Mouse (Mus musculus) layer of hippocampus, postnatal 36 days (tissue): ENCODE data around the gene Pla2g4e. TPM values are rescaled to one million over a fixed set of nuclear protein-coding genes. Genes with fewer than 3 reads are reported as not detected.

Experiments
- DNase-seq, 2 experiments: peaks; one replicate each; pipeline ENCODE4 v3.0.0; 2022
- total RNA-seq, 2 experiments: library from RNA; stranded (reverse); gene quantifications; 2 replicates each; pipeline ENCODE4 v1.2.3; 2021

Pla2g4e gene
- total RNA-seq, 2 experiments from 2014 or later: 10.2 to 10.3 TPM

DNA sequence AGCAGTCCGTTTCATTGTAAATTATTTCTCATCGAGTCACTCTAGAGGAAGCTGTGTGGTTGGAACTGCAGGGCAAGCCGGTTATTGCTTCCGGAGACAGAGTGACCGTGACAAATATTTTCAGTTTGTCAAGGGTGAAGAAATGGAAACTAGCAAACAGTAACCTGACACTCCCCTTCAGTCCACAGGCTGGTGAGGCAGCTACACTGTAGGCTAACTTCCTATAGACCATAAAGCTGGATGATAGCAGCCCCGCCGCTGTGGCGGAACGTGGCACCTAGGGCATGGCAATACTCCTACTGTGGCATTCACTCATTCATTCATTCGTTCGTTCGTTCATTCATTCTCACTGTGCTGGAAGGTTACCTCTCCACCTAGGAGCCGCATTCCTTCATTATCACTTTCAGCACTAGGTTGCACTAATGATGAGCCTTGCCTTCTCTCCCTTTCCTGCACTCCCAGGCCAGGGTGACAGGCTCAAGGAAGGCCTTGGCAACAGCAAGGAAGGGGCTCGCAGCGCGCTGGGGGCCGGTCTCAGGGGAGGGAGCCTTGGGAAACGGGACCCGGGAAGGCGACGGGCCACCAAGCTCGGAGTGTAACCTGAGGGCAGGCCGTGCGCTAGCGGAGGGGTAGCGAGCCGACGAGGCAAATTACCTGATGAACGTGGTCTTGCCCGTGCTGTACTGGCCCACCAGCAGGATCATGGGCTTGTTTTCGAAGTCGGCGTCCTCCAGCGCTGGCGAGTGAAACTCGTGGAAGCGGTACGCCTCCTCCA lies 91.4 kb downstream of the Pla2g4e start:
- DNase-seq: no peak

DNA sequence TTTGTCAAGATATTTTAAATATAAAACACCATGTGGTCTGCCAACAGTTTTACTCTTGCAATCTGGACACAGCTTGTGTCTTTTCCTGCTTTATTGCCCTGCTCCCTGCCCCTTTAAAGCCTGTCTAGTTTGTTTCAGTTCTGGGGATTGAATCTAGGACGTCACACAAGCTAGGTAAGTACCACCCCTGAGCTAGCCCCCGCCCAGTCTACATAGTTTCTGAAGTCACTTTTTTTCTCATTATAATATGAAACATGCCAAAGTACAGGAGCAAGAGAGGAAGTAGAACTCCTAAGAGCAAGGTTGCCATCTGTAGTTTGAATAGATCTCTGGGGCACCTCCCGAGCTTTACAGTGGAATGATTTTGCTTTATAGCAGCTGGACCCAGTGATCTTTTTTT lies 94.6 kb downstream of the Pla2g4e start:
- DNase-seq: no peak

DNA sequence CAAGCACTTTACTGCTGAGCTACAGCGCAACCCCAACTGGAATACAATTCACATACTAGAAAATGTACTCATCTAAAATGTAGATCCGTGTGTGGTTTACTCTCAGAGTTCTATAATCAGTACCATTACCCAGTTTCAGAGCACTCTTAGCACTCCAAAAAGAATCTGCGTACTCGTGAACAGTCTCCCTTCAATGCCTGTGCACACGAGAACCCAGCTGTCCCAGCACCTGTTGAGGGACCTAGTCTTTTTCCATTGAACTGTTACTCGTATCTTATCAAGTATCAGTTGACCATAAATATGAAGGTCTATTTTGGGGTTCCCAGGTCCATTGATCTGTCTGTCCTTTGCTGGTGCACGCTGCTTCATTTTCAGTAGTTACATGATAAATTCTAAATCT lies 95.5 kb downstream of the Pla2g4e start:
- DNase-seq: no peak

DNA sequence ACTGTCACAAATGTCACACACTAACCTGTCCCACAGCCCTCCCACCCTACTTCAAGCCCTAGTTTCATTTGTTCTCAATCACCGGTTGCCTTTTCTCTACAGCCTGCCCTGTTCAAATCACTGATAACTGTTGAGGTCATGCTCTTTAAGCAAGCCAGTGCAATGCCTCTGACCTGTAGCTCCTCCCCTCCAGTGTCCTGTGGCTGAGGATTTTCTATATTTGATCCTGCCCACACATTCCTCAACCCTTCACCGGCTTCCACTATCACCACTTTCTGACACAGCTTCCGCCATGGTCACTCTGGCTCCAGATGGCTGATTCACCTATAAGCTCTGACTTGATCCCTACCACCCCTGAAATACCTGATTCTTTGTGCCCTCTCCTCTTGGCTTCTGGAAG lies 97.1 kb downstream of the Pla2g4e start:
- DNase-seq: no peak

DNA sequence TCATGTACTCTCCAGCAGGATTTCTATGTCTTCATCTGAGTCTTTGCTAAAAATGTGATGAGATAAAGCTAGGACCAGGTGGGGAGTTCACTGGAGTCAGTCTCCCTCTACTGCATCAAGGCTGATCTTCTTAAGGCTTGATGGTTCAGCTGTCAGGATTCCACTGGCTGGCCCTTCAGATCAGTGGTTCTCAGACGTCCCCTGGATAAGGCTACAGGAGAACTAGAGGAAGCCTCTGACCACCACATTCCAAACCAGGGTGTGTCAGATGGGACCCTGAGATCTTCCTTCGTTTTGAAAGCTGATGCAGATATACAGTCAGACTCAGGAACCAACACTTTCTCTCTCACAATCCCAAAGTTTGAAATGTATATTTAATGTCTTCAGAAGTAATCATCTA lies 97.8 kb downstream of the Pla2g4e start:
- DNase-seq: no peak

DNA sequence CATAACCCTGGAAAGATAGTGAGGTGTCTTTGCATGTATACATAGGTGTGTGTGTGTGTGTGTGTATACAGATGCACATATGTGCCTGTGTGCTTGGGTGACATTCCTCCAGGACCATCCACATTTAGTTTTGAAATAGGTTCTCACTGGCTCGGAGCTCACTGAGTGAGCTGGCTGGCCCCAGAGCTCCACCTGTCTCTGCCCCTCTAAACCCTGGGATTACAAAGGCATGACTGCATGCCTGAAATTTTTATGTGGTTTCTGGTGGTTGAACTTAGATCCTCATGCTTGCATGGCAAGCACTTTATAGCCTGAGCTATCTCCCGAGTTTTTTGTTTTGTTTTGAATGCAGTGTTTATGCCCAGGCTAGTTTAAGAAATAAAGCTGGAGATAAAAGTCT lies 98.6 kb downstream of the Pla2g4e start:
- DNase-seq: no peak

DNA sequence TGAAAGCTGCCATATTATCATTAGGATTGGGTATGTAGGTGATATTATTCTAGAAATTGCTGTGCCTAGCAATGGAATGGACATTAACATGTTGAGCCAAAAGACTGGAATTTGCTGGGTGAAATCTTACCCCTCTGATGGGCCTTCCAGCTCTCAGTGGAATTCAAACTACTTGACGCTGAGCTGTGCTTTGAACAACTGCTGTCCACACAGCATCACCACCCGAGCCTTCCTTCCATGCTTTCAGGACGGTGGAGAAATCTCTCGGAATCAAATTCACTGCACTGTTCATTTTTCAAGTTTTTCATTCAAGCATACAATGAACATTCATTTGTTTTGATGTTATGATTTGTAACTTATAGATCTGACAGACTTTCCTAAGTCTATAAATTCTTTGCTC lies 100.7 kb downstream of the Pla2g4e start:
- no peak for DNase-seq

DNA sequence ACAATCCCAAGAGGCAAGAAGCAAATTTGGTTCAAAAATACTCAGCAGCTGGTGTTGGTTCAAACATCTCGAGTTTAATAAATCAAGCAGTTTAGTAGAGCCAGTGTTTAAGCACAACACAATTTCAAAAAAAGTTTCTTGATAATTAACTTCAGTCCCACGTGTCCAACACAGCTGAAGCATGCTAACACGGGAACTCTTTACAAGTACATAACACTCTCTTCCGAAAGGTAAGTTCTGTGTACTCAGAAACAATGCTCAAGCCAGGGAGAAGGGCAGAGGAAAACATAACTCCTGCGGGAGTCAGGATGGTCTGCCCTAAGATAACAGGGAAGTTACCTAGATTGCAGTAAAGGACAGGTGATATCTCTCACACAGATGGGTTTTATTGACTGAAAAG lies 102.8 kb downstream of the Pla2g4e start:
- DNase-seq: no peak

DNA sequence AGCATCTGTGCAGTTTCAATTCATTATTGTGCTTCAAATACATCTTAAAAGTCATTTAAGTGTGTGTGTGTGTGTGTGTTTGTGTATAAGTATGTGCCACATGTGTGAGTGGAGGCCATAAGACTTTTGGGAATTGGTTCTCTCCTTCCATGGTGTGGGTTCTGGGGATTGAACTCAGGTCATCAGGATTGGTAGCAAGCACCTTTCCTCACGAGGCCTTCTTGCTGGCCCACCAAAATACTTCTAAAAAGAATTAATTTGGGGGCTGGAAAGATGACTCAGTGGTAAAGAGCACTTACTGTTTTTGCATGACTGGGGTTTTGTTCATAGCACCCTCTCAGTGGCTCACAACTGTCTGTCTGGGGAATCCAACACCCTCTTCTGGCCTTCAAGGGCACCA lies 103.5 kb downstream of the Pla2g4e start:
- no peak for DNase-seq

DNA sequence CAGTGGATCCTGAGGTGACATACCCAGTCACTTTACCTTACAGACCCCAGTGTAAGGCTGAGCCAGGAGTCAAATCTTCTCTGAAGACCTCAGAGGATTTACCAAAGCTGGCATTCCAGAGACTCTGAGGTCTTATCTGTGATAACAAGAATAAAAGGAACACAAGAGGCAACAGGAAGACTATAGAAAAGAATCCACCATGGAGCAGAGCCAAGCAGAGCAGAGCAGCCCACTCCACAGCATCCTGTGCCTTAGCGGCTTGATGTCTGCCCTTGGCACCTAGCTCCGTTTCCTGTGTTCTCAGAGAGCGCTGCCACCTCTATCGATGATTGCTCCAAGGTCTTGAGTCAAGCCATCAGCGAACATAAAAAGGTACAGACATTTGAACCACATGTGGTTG lies 104.8 kb downstream of the Pla2g4e start:
- no peak for DNase-seq

DNA sequence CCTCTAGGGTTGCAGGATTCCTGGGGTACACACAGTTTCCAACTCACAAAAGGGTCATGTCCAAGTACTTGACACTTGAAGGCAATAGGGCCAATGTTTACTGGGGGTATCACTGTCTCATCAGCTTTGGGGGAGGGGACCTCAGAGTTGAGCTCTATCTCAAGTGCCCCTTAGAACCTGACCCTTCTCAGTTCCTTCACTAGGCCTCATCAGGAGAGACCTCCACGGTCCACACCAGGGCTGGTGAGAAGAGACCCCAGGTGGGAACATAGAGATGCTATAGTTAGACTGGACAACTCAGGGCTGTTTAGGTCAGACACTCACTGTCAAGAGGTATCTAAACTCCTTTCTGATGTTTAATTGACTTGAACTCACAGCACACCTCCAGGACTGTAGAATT lies 106.0 kb downstream of the Pla2g4e start:
- DNase-seq: no peak

DNA sequence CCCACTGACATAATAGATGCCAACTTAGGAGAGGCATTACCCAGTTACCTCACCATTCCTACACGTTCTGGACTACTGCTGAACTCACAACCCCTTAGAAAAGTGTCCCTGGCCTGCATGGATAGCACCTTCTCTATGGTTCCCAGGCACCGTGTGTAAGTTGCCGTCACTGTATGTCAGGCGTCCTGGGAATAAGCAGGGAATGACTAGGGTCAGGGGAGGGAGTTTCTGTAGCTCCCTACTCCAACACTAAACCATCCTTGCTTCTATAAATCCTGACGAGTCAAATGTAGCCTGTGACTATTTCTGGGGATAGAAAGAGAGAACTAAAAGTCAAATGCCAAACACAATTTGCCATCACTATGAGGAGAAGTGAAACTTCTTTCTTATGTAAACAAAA lies 107.9 kb downstream of the Pla2g4e start:
- DNase-seq: no peak

DNA sequence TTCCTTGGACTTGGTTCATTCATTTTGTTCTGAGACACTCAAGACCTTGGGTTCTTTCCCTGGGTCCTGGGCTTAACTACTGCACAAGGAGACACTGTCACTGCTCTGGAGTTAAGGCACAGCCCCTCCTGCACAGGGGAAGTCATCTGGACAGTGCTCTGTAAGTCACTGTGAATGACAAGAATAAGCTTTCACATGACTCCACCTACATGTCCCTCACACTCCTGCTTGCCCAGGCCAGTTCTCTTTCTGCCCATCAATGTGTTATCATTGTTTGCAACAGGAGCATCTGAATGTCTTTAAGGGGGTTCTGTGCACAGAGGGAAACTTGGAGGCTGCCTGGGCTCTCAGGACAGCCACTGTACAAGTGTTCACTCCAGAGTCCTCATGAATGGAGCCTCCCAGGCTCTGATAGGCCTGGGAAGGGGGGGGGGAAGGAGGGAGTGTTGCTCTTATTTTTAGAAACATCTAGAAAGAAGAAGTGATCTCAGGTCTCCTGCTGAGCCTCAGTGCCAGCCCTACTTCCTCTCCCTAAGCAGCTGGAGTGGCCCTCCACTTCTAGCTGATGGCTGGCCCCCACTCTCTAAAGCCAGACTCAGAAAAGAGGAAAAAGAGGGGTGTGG lies 110.6 kb downstream of the Pla2g4e start:
- no peak for DNase-seq

DNA sequence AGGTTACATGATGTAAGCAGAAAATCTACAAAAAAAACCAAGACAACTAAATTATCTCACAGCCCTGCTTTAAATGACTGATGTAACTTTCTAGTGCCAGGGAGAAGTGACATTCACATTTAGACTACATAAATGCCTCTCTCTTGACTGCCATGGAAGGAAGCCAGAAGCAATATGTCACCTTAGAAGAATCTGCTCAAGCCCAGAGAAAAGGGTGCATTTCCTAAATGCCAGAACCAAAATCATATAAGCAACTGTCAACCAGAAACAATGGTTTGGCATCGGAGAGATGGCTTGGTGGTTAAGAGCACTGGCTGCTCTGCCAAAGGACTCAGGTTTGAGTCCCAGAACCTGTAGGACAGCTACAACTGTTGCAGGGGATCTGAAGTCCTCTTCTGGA lies 113.3 kb downstream of the Pla2g4e start:
- no peak for DNase-seq

DNA sequence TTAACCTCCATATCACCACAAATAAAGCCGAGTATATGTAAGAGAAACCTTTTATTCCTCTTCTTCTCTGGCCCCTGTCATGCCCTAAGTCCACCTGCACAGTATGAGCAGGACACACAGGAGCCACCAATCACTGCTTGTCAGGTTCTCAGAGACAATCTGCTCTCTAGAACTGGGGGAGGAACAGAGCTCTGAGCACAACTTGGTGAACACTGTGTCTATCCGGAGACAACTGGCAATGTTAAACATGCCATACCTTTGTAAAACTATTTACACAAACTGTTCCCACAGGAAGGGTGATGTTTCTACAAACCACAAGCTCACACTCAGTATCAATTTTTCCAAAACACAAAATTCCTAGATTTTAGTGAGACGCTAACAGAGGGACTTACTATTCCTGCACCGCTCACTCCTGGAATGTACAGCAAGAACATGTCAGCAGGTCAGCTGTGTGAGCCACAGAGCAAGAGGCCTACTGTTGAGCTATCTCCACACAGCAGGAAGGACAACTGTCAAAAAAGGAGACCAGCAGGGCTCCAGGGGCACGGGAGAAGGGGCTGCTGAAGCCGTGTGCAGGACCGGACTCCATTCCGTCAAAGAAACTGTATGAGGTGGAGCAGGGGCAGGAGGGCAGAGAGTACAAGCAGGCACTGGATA lies 115.8 kb downstream of the Pla2g4e start:
- no peak for DNase-seq

DNA sequence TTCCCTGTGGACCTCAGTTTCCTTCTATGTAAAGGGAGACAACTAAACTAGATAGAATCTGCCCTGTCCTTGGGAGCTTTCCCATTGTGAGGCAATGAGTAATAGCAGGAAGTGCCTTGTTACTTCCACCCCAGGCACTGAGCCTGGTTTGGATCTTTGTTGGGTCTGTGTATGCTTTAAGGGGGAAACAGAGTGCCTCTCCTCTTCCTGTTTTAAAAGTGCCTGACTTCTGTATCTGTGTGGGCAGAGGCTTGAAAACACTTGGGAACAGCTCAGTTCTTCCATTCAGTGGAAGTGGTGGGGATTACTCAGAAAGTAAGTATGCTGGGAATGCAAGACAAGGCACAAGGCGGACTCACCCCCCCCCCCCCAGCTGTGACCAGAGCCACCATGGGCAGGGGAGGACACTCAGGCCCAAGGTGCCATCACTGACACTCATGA lies 116.5 kb downstream of the Pla2g4e start:
- no peak for DNase-seq

DNA sequence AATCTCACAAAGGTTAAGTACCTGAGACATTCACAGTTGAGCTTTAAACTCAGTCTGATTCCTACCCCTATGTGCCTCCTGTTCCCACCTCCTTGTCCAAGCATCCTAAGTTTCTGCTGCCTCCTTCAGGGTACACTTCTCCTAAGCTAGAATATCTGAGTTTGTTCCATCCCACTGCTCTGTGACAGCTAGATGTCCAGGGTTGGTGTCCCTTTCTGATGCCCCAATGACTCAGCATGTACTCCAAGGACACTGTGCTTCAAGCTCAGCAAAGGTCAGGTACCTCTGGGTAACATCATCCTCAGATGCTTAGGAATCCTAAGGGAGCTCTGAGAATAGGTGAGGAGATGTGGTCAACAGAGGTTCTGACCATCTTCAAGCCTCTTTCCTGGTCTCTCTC lies 117.1 kb downstream of the Pla2g4e start:
- no peak for DNase-seq

DNA sequence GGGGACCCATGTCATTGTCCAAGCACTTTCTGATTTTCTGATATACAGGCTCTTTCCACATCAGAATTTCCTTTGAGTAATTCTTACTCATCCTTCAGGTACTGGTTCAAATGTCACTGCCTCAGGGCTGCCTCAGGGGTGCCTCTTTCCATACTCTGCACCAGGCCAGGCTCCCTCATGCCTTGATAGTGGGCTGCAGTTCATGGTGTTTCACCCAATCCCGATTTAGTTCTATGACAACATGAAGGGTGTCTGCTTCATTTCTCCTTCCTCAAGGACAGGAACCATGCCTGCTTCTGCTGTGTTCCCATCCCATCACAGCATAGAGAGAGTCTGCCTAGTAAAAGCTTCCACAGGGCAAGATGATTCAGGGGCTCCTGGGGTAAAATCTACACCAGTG lies 118.2 kb downstream of the Pla2g4e start:
- no peak for DNase-seq

DNA sequence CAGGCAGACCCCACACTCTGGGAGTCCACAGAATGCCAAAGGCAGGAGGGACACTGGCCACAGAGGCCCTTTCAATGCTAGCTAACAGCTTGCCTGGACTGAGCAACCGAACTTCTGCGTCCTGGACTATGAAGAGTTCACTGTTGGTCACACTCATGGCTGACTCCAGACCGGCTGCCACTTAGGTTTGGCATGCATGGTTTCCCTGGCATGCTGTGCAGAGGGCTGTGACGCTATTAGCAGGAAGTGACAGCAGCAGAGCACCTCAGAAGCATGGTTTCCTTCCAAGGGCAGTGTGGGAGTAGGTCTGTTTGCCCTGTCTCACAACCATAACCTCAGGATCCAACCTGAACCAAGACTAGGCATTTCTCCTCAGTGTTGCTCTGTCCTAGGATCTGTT lies 118.7 kb downstream of the Pla2g4e start:
- DNase-seq: no peak

DNA sequence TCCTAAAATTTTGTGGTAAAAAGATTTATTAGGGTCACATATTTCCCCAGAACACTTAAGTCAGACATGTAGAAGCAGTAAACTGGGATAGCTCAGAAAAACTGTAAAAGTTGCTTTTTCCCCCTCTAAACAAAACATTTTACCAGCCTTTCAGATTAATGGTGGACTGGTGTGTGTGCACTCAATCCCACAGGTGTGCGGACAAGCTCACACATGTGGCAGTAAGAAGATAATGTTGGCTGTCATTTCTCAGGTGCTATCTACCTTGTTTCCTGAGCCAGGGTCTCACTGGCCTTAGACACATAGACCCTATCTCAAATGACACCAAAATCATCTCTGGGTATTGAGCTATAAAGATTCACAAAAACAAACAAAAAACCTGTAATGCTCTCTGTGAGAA lies 119.7 kb downstream of the Pla2g4e start:
- DNase-seq: no peak

DNA sequence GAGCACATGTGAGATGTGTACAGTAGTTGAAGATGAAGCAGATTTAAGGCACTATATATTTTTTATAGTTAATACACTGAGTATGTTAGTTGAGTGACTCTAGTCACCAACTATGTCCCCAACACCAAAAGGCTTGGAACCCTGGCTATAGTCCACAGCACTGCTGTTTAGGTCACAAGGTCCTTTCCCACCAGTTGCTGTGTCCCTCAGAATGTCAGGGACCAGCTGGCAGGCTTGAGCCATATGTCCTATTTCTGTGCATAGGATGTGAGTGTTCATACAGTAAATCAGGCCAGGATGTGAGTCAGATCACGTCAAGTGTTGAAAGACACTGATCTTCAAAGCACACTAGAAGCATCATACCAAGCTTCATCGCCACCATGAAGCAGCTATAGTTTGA lies 120.2 kb downstream of the Pla2g4e start:
- DNase-seq: no peak

DNA sequence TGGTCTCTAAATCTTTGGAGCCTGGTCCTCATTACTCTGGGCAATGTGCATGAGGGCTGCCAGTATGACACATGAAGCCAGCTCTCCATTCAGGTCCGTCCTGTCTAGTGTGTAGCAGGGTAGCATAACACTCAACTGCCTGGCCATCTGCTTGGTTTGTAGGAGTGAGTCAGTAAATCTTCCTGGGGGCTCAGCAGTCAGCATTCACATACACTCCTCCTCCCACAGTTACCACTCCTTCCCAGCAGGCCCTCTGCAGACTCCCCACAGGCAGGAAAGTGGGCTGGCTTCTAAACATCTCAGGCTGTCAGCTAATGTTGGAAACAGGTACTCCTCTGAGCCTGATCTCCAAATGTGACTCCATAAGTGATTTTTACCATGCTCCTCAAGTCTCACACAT lies 121.0 kb downstream of the Pla2g4e start:
- DNase-seq: no peak

DNA sequence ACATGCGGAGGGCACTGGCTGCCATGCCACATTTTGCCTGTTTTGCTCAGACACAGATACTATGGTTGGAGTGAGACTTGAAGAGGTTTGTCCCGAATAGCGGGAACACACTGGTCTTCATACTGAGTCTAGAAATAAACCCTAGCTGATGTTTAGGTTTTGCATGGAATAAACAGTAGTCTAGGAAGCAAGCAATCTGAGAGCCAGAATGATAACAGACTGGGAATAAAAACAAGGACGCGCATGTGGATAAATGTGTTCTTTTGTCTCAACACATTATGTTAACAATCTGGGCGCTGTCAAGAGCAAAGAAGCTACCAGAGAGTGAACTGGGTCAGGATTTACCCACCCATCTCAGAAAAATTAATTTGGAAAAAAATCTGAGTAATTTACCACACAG lies 122.2 kb downstream of the Pla2g4e start:
- DNase-seq: no peak

DNA sequence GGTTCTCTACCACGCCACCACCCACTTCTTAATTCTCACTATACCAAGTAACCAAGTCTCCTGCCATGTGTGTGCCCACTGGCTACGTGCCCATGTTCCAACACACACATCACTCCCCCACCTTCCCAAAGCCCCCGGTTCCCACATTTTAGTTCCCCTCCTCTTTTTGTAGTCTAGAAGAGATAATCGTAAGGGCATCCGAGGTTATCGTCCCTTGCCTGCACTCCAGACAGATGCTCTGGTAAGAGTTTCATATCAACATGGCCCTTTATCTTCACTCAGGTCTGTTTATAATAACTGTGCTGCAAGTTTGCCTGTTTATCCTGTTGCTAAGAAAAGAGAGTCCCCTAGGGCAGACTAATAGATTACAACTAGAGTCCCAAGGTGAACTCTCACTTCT lies 127.8 kb downstream of the Pla2g4e start:
- DNase-seq: no peak
